Mouse (Mus musculus): ENCODE data around the gene Sox4. TPM values are rescaled to one million over a fixed set of nuclear protein-coding genes. Genes with fewer than 3 reads are reported as not detected.

Sox4 gene
- total and polyA plus RNA-seq, 3 experiments, result not detected

GRCm38 (mm10) chr13:28960916-28961315 is 7.4 kb upstream of the Sox4 start:
- Histone ChIP-seq H3K27me3 (ENCODE audit: control insufficient read depth in 1 of 2, insufficient read depth in 2 of 2, low read length in 2 of 2) (no peaks in the 10 kb centered on the region), H3K4me3 (ENCODE audit: control insufficient read depth in 1 of 2, insufficient read depth in 1 of 2, low read depth in 2 of 2, low read length in 2 of 2) (no peak overlapping the region), H3K79me2 (ENCODE audit: control insufficient read depth, insufficient read depth, low read length, poor library complexity) (no peaks in the 10 kb centered on the region), H3K36me3 (ENCODE audit: control insufficient read depth in 1 of 2, insufficient read depth in 2 of 2, low read length in 2 of 2) (no peaks in the 10 kb centered on the region), H3K9ac (ENCODE audit: control insufficient read depth, low read depth, low read length, poor library complexity, severe bottlenecking) (no peak overlapping the region), H3K9me3 (replicated peaks; ENCODE audit: insufficient read depth, low read length) (no peaks in the 10 kb centered on the region), H3K27ac (ENCODE audit: control insufficient read depth, low read depth, low read length) (no peak overlapping the region), H3K4me1 (ENCODE audit: control insufficient read depth in 1 of 2, insufficient read depth in 2 of 2, low read length in 2 of 2) (no peaks in the 10 kb centered on the region)
- DNase-seq (ENCODE audit: low read depth, low spot score), result no peak
- TF ChIP-seq MXI1 (IDR thresholded peaks at IDR 0.05; ENCODE audit: low read depth, low read length) (no peak), MYB (IDR thresholded peaks at IDR 0.05; ENCODE audit: low read depth, low read length) (no peak), ELF1 (IDR thresholded peaks at IDR 0.05; ENCODE audit: low read depth, low read length) (no peak)

- no peaks in the 10 kb centered on the region for H3K27me3 ChIP-seq (ENCODE audit: control insufficient read depth in 1 of 2, insufficient read depth in 2 of 2, low read length in 2 of 2)
- H3K9ac ChIP-seq (ENCODE audit: control insufficient read depth, low read depth, low read length, poor library complexity, severe bottlenecking), result no peak overlapping the region
- no peak overlapping the region for H3K27ac ChIP-seq (ENCODE audit: control insufficient read depth, low read depth, low read length)
- no peaks in the 10 kb centered on the region for H3K9me3 ChIP-seq (replicated peaks; ENCODE audit: insufficient read depth, low read length)
- H3K4me3 ChIP-seq (ENCODE audit: control insufficient read depth in 1 of 2, insufficient read depth in 1 of 2, low read depth in 2 of 2, low read length in 2 of 2), result no peak overlapping the region
- no peaks in the 10 kb centered on the region for H3K4me1 ChIP-seq (ENCODE audit: control insufficient read depth in 1 of 2, insufficient read depth in 2 of 2, low read length in 2 of 2)
- TF ChIP-seq ZNF384 (IDR thresholded peaks at IDR 0.05; ENCODE audit: low read depth, low read length), result no peak
- no peak for TF ChIP-seq EP300 (IDR thresholded peaks at IDR 0.05; ENCODE audit: low read depth in 1 of 2, low read length in 2 of 2)
- H3K36me3 ChIP-seq (ENCODE audit: control insufficient read depth in 1 of 2, insufficient read depth in 2 of 2, low read length in 2 of 2), result no peaks in the 10 kb centered on the region
- no peaks in the 10 kb centered on the region for H3K79me2 ChIP-seq (ENCODE audit: control insufficient read depth, insufficient read depth, low read length, poor library complexity)
- no peak for DNase-seq (ENCODE audit: low read depth, low spot score)
These were observed 6.0 kb upstream of the Sox4 start for GRCm38 (mm10) chr13:28959458-28959978.

- no peak overlapping the region for H3K27ac ChIP-seq (ENCODE audit: control insufficient read depth, low read depth, low read length)
- TF ChIP-seq CHD1 (IDR thresholded peaks at IDR 0.05; ENCODE audit: low read depth, low read length) (no peak), RAD21 (IDR thresholded peaks at IDR 0.05; ENCODE audit: low read depth, low read length) (no peak), ZC3H11A (IDR thresholded peaks at IDR 0.05; ENCODE audit: low read depth, low read length) (no peak), POLR2A (IDR thresholded peaks at IDR 0.05; ENCODE audit: control insufficient read depth in 1 of 2, insufficient read depth in 1 of 2, low read depth in 1 of 2, low read length in 2 of 2, poor library complexity in 1 of 2) (no peak), MAX (IDR thresholded peaks at IDR 0.05; ENCODE audit: low read length) (no peak), E2F4 (IDR thresholded peaks at IDR 0.05; ENCODE audit: borderline replicate concordance, low read depth, low read length) (no peak), SIN3A (IDR thresholded peaks at IDR 0.05; ENCODE audit: low read length) (no peak), MXI1 (IDR thresholded peaks at IDR 0.05; ENCODE audit: low read depth, low read length) (no peak), MAZ (IDR thresholded peaks at IDR 0.05; ENCODE audit: low read depth, low read length) (no peak), USF2 (IDR thresholded peaks at IDR 0.05; ENCODE audit: borderline replicate concordance in 1 of 2, insufficient read depth in 1 of 2, low read depth in 1 of 2, low read length in 2 of 2) (no peak), CTCF (IDR thresholded peaks at IDR 0.05 in 2 of 3, conservative IDR thresholded peaks at IDR 0.05 in 1 of 3; ENCODE audit: control insufficient read depth in 1 of 3, insufficient read depth in 1 of 3, low read depth in 2 of 3, low read length in 3 of 3, poor library complexity in 1 of 3, severe bottlenecking in 1 of 3) (no peak), EP300 (IDR thresholded peaks at IDR 0.05; ENCODE audit: low read depth in 1 of 2, low read length in 2 of 2) (no peak), HCFC1 (IDR thresholded peaks at IDR 0.05; ENCODE audit: low read depth, low read length) (no peak), GABPA (IDR thresholded peaks at IDR 0.05; ENCODE audit: low read depth, low read length) (no peak), SMC3 (IDR thresholded peaks at IDR 0.05; ENCODE audit: low read depth, low read length) (no peak), USF1 (IDR thresholded peaks at IDR 0.05; ENCODE audit: low read depth, low read length) (no peak)
- no peaks in the 10 kb centered on the region for H3K9me3 ChIP-seq (replicated peaks; ENCODE audit: insufficient read depth, low read length)
- no peaks in the 10 kb centered on the region for H3K79me2 ChIP-seq (ENCODE audit: control insufficient read depth, insufficient read depth, low read length, poor library complexity)
- H3K9ac ChIP-seq (ENCODE audit: control insufficient read depth, low read depth, low read length, poor library complexity, severe bottlenecking), result no peak overlapping the region
- H3K36me3 ChIP-seq (ENCODE audit: control insufficient read depth in 1 of 2, insufficient read depth in 2 of 2, low read length in 2 of 2), result no peaks in the 10 kb centered on the region
- no peak overlapping the region for H3K4me3 ChIP-seq (ENCODE audit: control insufficient read depth in 1 of 2, insufficient read depth in 1 of 2, low read depth in 2 of 2, low read length in 2 of 2)
- no peaks in the 10 kb centered on the region for H3K4me1 ChIP-seq (ENCODE audit: control insufficient read depth in 1 of 2, insufficient read depth in 2 of 2, low read length in 2 of 2)
- H3K27me3 ChIP-seq (ENCODE audit: control insufficient read depth in 1 of 2, insufficient read depth in 2 of 2, low read length in 2 of 2), result no peaks in the 10 kb centered on the region
- DNase-seq (ENCODE audit: low read depth, low spot score), result no peak
These were observed 5.5 kb upstream of the Sox4 start for GRCm38 (mm10) chr13:28959068-28959440.
